Mouse (Mus musculus) liver, postnatal 0 days (tissue): ENCODE results near the gene Phf23.

Experiments used
- CTCF ChIP-seq: sonication (generic); IDR thresholded peaks from 2 replicates; pipeline ENCODE4 v1.5.1; 2016; ENCODE audit warnings: antibody characterized with exemption, low read depth
- EP300 ChIP-seq: IDR thresholded peaks from 2 replicates; pipeline ENCODE4 v1.6.1; 2016; ENCODE audit warnings: antibody characterized with exemption, low read depth, mild to moderate bottlenecking

GRCm38 (mm10) chr11:70020022-70020631 is 24.6 kb downstream of the Phf23 start:
- no peak for TF ChIP-seq CTCF
- TF ChIP-seq EP300, result no peak
